Mouse (Mus musculus): Measurements from ENCODE around the gene Heca. TPM values are rescaled to one million over a fixed set of nuclear protein-coding genes. Genes with fewer than 3 reads are reported as not detected.
"Not testable (repeated sequence)": the region's sequence is repeated elsewhere in the genome, so short reads cannot be mapped to it uniquely, and the experiment has no call there.

Heca gene
- polyA plus RNA-seq, 1 experiment, result 11.9 TPM

- DNase-seq (ENCODE audit: low read depth), result no peak
These were observed 67.8 kb downstream of the Heca start for GRCm38 (mm10) chr10:17880038-17880437.

- DNase-seq (ENCODE audit: low read depth), result no peak
These were observed 69.6 kb downstream of the Heca start for GRCm38 (mm10) chr10:17878002-17878919.

GRCm38 (mm10) chr10:17869822-17870662, 77.8 kb downstream of the Heca start:
- peak; percentile 10 for DNase-seq (ENCODE audit: low read depth)

GRCm38 (mm10) chr10:17860701-17861480, 87.0 kb downstream of the Heca start:
- no peak for DNase-seq (ENCODE audit: low read depth)

GRCm38 (mm10) chr10:17857647-17858261, 90.1 kb downstream of the Heca start:
- DNase-seq (ENCODE audit: low read depth), result no peak

GRCm38 (mm10) chr10:17844781-17845537, 102.9 kb downstream of the Heca start:
- DNase-seq (ENCODE audit: low read depth), result peak; percentile 10

- DNase-seq (ENCODE audit: low read depth), result no peak
These were observed 105.8 kb downstream of the Heca start for GRCm38 (mm10) chr10:17842030-17842429.

GRCm38 (mm10) chr10:17836275-17836674, 111.6 kb downstream of the Heca start:
- DNase-seq (ENCODE audit: low read depth), result no peak

- DNase-seq (ENCODE audit: low read depth), result no peak
These were observed 112.8 kb downstream of the Heca start for GRCm38 (mm10) chr10:17835031-17835430.

GRCm38 (mm10) chr10:17831041-17831440, 116.8 kb downstream of the Heca start:
- DNase-seq (ENCODE audit: low read depth), result no peak

GRCm38 (mm10) chr10:17829205-17829604, 118.7 kb downstream of the Heca start:
- no peak for DNase-seq (ENCODE audit: low read depth)

GRCm38 (mm10) chr10:17827391-17827790, 120.5 kb downstream of the Heca start:
- no peak for DNase-seq (ENCODE audit: low read depth)

- not testable (repeated sequence) for DNase-seq (ENCODE audit: low read depth)
These were observed 127.4 kb downstream of the Heca start for GRCm38 (mm10) chr10:17820422-17820821.

Other genes starting within 250 kb of the Heca start
- gene Cited2, start 224.8 kb downstream of the Heca start, polyA plus RNA-seq (2012; rRNA removed), result 14.7 and 29.5 TPM in 2 replicates
- gene Txlnb, start 151.8 kb downstream of the Heca start, polyA plus RNA-seq (2012; rRNA removed), result 0.19 and 0.27 TPM in 2 replicates
- 31.4 and 43.3 TPM in 2 replicates for gene Abracl, start 75.2 kb upstream of the Heca start, polyA plus RNA-seq (2012; rRNA removed)
- gene Reps1, start 107.8 kb upstream of the Heca start, polyA plus RNA-seq (2012; rRNA removed), result 55.9 and 61.6 TPM in 2 replicates

Data from gonadal fat pad, adult 2 months (tissue).